Mouse (Mus musculus) right cerebral cortex, postnatal 36 days (tissue): Measurements from ENCODE around the gene Ackr1.

ENCODE experiments used
- DNase-seq, 2 experiments: peaks; one replicate each; pipeline ENCODE4 v3.0.0; 2022; ENCODE audit warnings: low spot score in 2 of 2, mixed read lengths in 1 of 2

The Ackr1 gene

DNA sequence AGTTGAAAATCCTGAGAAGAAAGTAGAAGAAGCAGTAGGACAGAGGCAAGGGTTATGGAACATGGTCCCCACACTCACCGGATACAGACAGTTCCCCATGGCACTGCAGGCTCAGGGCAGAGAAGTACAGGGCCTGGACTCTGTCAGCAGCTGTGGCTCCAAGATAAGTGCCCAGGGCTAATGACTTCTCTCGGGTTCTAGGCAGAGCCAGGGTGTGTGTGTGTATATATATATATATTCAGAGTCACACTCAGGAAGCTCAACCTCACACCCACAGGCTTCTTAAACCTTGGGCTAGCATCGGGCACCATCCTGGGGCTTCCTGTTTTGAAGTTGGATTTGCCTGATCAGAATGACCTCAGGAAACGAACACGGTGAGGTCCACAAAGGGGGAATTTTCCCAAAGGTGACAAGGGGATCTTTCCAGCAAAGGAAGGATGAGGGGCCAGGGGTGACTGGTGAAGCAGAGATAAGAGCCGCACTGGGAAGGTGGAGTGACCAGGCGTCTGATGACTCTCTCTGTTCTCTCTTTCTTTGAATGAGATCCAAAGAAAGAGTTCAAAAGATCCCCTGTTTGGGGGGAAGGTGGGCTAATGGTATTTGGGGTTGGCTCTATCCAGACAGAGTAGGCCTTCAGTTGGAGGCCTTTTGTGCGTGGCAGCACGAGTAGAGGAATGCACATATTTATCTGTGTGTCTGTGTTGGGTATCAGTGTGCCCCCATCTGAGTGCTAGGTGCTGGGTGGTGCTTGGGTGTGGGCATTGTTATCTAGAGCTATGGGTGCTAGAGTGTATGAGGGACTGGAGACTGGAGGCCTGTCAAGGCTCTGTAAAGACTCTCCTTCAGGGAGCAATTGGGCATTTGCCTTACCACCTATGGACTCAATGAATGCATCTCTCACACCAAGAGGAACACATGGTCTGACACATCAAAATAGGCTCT lies at the start of gene Ackr1:
Gene Ackr1 (minus strand): TSS at position 439 of the 942 bp plus-strand sequence.
- DNase-seq: no peak

DNA sequence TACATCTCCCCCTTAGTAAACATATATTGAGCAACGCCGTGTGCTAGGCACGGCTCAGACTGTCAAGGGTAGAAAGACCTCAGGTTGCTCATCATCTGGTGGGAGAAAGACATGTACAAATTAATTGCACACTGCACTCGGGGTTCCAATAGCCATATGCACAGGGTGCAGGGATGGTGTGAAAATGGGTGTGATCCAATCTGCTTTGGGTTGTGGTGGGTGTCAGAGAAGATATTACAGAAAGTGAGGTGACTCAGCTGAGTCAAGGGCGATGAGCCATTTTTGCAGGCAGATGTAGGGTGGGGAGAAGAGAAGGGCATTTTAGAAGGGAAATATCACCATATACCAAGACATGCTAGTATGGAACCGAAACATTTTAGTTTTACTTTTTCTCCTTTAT lies 47.9 kb upstream of the Ackr1 start:
- DNase-seq: no peak

DNA sequence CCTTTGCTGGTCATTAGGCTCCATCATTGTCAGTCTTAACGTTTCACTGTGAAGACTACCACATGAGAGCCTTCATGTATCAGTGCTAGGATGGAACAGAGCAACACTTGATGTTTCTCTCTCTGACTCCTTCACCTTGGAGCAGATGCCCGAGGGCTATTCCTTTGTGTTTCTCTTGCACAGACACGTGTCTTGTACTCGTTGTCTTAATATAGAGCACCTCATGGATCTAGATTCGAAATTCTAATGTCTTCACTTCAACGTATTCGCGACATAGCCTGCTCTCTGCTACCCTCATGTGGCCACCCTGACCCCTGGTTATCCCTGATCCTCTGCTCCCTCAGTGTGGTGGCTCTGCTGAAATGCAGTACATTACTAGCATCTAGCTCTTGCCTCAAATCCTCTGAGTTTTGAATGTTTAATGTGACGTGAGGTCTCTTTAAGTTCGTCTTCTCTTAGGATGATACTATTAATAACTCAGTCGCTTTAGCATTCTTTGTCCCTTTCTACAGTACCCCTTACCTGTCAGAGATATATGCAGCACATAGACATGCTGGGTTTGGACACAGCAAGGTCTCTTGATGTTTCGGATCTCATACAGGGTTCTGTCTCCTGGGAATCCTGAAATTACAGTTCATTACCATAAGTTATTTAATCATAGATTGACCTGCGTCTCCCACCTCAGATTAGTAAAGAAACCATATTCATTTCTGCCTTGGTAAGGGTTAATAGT lies 44.0 kb upstream of the Ackr1 start:
- DNase-seq: peak; percentile 63 to 66

DNA sequence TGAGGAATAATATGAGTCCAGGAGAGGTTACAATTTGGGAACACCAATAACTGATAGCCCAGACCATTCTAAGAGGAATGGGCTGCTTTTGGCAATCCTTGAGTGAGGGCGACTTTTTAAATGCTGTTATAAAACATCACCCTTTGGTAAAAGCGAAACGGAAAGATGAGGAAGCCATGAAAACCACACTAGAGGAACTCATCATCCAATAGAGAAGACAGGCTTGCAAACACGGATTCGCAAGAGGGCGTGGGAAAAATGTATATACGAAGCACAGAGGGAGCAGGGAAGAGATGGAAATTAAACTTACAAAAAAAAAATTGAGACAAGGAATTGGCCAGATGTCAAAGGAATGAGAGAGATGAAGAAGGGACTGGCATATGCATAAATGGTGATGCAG lies 40.5 kb upstream of the Ackr1 start:
- DNase-seq: no peak

DNA sequence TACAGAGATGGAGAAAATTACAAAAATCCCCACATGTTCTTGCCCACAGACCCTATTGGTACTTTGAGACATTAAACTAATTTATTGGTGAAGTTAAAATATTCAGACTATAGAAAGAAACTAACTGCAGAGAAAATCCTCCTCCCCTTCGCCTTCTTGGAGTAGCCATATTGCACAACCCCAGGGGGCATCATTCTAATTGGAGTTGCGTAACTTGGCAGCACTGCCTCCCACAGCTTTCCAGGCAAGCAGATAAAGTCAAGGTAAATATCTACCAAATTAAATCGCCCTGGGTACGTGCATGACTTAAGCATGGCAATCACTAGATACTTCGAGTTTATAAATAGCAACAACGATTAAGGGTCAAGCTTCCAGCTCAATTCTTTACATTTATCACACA lies 38.0 kb upstream of the Ackr1 start:
- no peak for DNase-seq

DNA sequence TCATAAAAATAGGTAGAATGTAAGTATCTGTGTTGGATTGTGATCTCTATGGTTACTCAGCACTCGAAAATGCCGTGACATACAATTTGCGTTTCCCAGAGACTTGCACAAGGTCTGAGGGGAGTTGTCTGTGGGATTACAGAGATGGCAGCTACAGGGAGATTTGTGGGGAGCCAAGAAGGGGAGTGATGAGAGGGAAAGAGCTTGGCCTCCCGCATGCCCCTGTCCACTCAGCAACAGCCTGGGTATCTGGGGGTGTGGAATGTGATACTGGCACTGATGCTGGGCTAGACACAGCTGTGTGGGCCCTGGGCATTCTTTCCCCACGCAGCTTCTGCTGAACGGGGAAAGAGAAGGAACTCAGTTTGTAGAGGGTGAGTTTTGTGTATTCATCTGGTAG lies 36.9 kb upstream of the Ackr1 start:
- DNase-seq: no peak

DNA sequence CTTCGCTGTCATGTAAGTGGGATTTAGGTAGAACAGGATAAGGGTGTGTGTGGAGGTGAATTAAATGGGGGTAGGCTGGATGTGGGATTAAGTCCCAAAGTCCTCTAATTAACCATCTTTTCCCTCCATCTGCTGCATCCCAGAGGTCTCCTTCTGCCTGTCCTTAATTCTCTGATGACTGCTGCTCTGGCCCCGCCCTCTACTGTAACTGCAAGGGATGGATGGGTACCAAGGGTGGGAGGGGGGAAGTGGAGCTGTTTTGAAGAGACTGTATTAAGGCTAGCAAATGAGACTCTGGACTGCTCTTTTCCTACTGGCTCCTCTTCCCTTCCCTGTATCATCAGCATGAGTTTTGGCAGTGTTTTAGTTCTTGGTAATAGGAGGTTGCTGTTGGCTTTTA lies 36.1 kb upstream of the Ackr1 start:
- no peak for DNase-seq

DNA sequence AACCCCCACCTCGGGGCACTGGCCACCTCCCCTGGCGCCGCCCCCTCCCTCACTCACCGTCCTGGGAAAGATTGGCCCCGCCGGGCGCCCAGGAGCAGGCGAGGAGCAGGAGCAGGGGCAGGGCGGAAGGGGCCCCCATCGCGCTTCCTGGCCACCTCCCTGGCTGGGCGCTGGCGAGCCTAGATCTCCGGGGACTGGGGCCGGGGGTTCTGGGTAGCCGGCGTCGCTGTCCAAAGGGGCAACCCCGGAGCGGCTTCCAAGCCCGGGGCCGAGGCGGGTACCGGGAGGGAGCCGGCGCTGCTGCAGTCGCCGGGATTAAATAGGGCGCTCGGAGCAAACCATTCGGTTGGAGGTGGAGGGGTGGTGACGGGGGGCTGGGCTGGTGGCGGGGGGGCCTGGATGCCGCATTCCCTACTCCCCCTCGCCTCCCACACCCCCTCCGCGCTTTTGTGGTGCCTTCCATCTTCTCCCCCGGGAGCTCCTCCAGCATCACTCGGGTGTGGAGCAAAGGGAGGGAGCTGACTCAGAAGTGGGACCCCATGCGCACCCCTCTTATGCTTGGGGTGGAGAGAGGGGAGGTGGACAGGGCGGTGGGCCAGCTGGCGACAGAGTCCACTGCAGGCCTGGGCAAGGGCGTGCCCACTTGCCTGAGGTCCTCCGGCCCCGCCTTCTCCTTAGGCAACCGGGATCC lies 34.0 kb upstream of the Ackr1 start, which contains the start of gene Cadm3:
Gene Cadm3 (minus strand): TSS at position 340 of the 691 bp plus-strand sequence.
- DNase-seq: peak; percentile 60 to 69

DNA sequence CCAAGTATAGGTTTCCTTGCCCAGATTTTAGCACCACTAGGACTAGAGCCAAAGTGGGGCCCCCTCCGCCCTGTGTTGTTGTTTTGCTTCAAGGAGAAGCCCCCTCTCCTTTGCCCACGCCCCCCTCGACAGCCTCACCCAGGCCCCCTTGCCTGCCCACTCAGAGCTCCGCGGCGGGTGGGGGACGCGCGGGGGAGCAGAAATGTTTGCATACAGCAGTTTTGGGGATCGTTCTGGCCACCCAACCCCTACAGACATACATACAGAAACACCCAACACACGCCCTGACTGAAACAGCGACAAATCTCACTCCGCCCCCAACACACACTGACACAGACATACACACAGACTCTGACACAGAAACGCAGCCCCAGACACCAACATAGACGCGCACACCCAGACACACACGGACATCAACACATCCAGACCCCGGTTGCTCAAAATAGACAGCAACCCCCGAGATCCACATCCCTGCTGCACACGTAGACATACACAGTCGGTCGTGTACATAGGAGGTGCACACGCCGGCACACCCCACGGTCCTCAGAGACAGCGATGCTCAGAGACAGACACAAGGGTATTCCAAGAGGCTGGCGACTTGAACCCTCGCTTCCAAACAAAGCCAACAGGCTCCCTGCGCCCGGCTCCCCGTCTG lies 33.3 kb upstream of the Ackr1 start:
- DNase-seq: peak; percentile 67 to 71

DNA sequence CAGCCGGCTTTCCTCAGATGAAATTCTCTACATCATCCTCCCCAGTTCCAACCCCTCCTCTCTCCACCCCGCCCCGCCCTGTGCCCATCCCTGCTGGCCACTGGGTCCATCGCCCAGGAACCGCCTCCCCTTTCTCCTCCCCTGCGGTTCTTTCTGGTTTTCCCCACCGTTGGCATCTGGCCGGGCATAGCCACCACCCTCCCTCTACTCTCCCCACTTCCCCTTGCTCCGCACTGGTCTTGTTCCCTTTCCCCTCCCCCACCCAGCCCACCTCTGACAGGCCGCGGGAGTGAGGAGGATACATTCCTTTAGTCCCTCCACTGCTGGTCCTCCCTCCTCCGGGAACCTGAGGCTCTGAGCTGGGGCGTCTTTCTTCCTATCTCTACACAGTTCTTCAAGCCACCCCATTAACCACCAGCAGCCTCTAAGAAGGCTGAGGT lies 32.4 kb upstream of the Ackr1 start:
- no peak for DNase-seq

DNA sequence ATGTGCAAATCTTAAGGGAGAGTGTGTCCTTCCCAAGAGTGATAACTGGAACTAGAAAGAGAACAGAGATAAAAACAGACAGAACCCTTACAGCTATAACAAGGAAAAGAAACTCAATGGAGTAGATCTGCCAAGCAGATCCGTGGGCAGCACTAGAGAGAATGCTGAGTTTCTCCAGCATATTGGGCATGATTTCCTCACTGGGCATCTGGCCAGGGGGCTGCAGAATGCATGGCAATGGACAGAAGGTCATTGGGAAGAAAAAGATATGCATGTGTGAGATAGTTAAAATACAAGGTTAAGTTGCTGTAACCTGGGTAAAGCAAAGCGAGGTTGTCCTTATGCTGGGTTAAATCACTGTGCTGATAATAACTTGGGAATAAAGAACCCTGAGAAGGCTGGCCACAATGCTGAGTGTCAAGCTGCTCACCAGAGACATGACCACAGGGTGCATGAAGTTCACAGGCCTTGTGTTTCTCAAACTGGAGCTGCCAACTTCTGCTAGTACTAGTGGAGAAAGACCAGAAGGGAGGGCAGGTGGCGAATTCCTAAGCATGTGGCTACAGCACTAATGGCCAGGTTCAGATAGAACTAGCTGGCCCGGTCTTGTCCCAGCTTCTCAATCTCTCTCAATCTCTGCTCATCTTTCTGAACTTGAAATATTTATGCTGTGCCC lies 30.7 kb upstream of the Ackr1 start:
- no peak for DNase-seq

DNA sequence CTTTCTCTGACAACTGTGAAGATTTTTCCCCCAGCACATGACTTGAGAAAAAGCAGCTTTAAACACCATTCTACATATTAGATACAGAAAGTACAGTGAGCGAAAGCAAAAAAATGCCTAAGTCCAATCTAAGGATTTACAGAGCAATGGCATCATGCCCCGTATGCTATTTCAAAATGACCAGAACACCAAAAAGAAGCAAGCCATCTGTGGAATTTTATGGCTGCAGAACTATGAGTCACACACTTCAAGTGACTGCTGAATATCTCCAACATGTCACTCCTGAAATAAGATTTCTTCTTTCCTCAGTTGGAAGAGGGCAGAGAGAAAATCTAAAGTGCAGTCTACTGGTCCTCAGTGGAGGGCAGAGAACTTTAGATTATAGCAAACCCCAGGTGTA lies 29.9 kb upstream of the Ackr1 start:
- DNase-seq: no peak

DNA sequence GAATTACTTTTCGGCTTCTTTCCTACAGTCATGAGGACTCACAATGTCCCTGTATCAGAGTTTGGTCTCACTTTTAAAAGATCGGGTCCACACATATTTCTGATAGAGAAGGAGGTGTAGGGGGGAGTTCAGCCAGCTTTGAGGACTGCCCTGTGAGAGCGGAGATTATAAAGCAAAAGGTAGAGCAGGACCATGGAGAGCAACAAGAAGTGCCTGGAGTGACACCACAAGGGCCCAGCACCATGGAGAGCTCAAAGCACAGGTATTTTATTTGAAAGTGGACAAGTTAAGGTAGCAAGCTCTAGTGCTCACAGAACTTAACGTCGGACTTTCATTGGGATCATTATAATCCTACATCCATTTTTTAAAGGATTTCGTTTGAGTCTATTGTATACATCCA lies 28.1 kb upstream of the Ackr1 start:
- DNase-seq: no peak

DNA sequence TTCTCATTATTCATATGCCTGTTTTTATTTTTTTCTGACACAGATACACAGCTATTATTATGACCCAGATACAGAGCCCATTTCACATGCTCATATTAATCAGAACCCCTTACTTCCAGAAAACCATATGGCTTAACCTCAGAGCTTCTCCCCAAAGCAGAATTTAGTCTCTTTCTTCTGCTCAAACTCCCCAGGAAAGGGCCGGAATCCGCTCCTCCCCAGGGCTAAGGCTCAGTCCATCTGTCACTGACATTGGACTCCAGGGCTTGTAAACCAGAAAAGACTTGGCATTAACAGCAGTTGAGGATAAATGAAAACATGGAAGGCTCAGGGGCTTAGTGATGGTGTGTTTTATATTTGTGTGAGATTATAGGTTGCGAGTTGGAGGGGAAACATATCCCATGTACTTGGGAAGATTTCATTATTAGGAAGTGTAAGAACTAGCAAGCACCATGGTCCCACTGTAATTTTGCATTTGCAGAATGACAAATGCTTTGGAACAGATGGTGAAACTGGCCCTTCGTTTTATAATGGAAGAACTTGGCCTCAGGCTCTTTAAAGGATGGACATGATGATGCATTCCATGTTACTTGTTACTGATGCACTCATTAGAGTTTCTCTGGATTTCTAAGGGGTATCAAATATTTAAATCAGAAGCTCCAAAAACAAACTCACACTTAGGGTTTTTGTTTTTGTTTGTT lies 26.2 kb upstream of the Ackr1 start:
- no peak for DNase-seq

DNA sequence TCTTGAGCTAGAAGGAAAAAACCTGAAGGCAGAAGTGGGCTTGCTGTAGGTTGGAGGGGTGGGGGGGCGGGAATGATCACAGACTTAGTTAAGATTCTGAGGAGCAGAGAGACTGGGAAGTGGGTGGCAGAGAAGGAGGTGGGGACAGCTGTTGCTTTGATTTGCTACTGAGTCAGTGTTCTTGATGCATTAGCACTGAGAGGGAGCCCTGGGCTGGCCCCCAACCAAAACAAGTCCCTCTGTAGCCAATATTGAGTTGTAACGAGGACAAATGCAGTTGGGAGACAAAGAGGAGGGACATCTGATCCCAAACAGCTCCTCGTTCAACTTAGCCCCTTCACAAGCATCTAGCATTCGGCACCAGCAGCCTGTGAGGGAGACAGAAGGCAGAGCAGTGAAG lies 24.2 kb upstream of the Ackr1 start:
- DNase-seq: peak; percentile 53 to 73

DNA sequence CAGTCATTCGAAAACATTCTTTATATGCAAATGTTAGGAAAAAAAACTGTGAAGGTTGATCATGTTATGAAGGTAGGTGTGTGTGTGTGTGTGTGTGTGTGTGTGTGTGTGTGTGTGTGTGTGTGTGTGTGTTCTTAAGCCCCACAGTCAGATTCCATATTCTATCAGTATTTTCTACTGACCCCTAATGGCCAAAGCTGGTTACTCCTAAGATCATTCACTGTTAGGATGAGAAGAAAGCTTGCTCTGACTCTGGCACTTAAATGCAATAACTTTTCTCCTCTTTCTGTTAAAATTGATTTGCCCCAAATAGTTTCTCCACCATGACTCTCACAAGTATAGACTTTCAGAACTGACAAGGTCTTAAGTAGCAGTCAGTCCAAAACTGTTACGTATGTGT lies 23.1 kb upstream of the Ackr1 start:
- no peak for DNase-seq

DNA sequence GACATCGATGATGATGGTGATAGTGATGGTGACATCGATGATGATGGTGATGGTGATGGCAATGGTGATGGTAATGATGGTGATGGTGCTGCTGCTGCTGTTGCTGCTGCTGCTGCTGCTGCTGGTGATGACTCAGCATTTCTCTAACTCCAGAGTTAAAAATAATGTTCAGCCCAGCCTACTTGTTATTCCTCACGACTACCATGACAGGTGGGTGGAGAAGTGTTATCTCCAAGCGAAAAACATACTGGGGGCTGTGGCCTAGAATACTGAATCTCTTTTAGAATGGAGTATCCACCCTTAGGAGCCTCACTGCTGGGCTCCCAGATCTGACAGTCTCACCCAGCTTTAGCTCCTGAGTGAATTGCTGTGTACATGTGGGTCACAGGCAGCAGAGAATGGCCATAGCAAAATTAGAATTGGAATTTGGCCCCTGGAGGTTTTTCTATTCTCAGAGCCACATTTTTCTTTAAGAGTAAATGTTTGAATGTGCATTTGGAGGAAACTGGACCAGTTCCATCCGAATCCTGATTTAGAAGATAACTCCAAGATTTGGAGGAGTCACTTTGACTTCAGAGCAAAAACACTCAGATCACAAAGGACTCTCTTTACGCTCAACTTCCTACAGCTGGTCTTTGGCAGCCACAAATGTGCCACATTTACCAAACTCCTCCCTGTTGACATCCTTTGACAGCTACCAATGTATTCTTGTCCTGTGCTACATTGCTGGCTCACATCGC lies 21.7 kb upstream of the Ackr1 start:
- peak in 1 of 2 experiments; percentile 80 for DNase-seq

DNA sequence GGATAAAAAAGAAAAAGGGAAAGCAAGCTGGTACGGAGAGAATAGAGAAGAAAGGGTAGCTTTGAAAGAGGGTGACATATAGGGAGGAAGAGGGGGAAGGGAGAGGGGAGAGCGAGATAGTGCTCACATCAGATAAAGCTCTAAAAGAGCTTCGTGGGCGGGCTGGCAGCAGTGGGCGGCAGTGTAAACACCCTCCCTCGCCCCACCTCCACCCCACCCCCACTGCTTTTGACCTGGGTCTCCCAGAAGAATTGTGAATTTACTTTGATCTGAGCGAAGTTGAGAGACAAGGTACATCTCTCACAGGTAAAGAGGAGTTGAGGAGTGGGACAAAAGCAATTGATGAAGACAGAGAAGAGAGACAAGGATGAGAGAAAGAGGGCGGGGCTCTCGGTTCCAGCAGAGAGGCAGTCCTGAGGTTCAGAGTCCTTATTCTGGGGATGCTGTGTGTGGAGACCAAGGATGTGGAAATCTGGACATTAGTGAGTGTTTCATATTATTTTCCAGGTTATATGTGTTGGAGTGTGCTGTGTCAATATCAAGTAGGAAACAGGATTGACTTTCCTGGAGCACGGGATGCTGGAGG lies 16.9 kb upstream of the Ackr1 start, which contains the start of gene Aim2:
Gene Aim2 (plus strand): TSS at position 508 of the 586 bp plus-strand sequence.
- DNase-seq: no peak

DNA sequence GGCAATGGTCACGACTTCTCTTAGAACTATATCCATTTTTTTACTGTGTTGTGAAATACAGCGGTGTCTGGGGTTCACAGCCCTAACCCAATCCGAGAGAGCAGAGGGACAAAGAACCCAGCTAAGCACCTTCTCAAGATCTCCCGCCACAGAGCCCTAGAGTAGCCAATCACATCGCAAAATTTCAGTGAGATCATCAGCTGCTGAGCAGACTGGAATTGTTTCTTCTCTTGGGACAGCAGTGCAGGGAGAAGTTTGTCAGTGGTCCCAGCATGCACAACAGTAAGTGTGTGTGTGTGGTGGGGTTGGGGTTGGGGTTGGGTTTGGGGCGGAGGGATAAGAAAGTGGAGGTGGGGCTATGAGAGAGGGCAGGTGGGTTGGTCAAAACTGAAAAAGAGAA lies 16.4 kb upstream of the Ackr1 start:
- no peak for DNase-seq
